Mouse (Mus musculus): ENCODE measurements around the gene Arrb2. TPM values are rescaled to one million over a fixed set of nuclear protein-coding genes. Genes with fewer than 3 reads are reported as not detected.

The Arrb2 gene
- polyA plus RNA-seq, 1 experiment from 2014 or later = 13.0 TPM

DNA sequence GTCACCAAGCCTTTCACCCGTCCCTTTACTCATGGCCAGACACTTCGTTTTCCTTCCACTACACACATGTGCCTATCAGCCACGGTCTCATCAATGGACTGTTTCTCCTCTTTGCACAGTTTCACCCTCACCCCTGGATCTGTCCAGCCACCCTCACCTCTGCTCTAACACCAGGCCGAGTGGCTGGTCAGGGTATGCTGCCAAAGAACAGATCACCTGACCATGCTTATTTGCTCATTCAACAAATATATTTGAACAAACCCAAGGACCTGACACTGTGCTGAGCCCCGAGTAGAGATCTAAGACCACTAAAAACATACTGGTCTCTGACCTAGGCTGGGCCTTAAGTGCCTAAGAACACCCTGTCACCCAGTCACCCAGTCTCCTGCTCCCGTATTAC is 12.2 kb downstream of the Arrb2 start:
- Histone ChIP-seq H3K4me2 (no peak overlapping the region), H3K36me3 (peaks cover 19% of the 10 kb centered on the region), H3K4me3 (replicated peaks) (no peak overlapping the region), H3K9ac (no peak overlapping the region), H3K4me1 (replicated peaks) (peaks cover 7% of the 10 kb centered on the region), H3K9me3 (replicated peaks) (no peaks in the 10 kb centered on the region), H3K27me3 (no peaks in the 10 kb centered on the region), H3K27ac (no peak overlapping the region)
- no peak for DNase-seq
- ATAC-seq (ENCODE audit: low read depth) = peak; percentile 69
- 55% methylated on average over 6 of the region's 6 CpGs for WGBS (ENCODE audit: insufficient replicate concordance)

DNA sequence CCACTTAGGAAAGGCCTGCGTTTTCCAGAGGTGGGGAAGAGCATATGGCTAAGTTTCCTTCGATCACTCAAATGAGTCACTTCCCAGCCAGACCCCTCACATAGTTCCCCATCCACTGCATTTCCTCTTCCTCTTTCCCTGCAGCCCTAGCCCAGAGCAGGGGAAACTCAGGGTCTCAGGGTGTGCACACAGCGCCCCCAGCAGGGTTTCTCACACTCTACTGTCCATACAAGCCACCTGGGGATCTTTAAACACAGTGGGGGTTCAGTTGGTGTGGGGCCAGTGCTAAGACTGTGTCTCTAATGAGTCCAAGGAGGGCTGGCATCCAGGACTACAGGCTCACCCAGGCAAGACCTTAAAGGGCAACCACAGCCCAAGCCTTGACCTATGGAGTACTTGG is 14.3 kb downstream of the Arrb2 start:
- Histone ChIP-seq H3K4me3 (replicated peaks) (no peak overlapping the region), H3K27me3 (no peaks in the 10 kb centered on the region), H3K4me1 (replicated peaks) (peaks cover 13% of the 10 kb centered on the region), H3K36me3 (peaks cover 3% of the 10 kb centered on the region; the same call in 1 of the 2 replicates), H3K4me2 (no peak overlapping the region), H3K9me3 (replicated peaks) (no peaks in the 10 kb centered on the region), H3K9ac (no peak overlapping the region), H3K27ac (peak overlapping the region; percentile 39)
- 12% methylated on average over 3 of the region's 3 CpGs for WGBS (ENCODE audit: insufficient replicate concordance)
- ATAC-seq (ENCODE audit: low read depth) = no peak
- DNase-seq = no peak

DNA sequence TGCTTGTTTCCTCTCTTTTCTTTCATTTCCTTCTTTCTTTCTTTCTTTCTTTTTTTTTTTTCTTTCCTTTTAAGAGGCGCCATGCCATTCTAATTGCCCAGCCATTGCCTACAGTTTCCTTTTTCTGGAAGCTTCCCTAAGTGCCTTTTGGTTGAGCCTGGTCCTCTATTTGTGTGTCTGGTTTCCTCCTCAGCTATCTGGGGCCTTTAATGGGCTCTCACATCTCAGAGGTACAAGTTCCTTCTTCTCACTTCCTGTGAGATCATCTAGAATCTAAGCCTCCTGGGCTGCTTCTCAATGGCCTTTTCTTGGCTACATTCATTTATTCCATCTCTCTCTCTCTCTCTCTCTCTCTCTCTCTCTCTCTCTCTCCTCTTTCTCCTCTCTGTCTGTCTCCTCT is 14.9 kb downstream of the Arrb2 start:
- H3K9ac ChIP-seq = no peak overlapping the region
- no peak overlapping the region for H3K4me2 ChIP-seq
- DNase-seq = no peak
- H3K4me1 ChIP-seq (replicated peaks) = peaks cover 16% of the 10 kb centered on the region
- no peaks in the 10 kb centered on the region for H3K9me3 ChIP-seq (replicated peaks)
- no peak for ATAC-seq (ENCODE audit: low read depth)
- WGBS (ENCODE audit: insufficient replicate concordance) = 12% methylated on average over 1 of the region's 1 CpGs
- no peaks in the 10 kb centered on the region for H3K27me3 ChIP-seq
- H3K27ac ChIP-seq = no peak overlapping the region
- H3K36me3 ChIP-seq = no peaks in the 10 kb centered on the region
- no peak overlapping the region for H3K4me3 ChIP-seq (replicated peaks)

DNA sequence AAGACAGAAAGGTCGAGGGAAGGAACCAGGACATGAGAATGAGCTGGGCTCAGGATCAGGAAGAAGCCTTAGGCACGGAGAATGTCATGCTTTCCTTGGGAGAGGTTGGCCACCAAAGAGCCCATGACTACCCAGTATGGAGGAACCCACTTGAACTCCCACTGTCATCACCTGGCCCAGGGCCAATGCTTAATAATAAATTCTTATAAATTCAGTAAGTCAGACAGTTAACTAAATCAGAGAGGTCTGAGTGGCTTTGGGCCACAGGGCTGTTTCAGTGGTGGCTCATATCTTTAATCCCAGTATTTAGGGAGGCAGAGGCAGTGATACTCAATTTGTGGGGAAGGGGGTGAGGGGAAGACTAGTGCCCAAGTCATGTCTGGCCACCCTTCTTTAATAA is 18.5 kb downstream of the Arrb2 start:
- Histone ChIP-seq H3K4me3 (replicated peaks) (no peak overlapping the region), H3K27me3 (no peaks in the 10 kb centered on the region), H3K9ac (no peak overlapping the region), H3K4me2 (peak overlapping the region; percentile 84), H3K4me1 (replicated peaks) (peaks cover 31% of the 10 kb centered on the region), H3K36me3 (peaks cover 4% of the 10 kb centered on the region), H3K27ac (no peak overlapping the region), H3K9me3 (replicated peaks) (no peaks in the 10 kb centered on the region)
- WGBS (ENCODE audit: insufficient replicate concordance) = 76% methylated on average over 2 of the region's 2 CpGs
- ATAC-seq (ENCODE audit: low read depth) = no peak
- DNase-seq = no peak

DNA sequence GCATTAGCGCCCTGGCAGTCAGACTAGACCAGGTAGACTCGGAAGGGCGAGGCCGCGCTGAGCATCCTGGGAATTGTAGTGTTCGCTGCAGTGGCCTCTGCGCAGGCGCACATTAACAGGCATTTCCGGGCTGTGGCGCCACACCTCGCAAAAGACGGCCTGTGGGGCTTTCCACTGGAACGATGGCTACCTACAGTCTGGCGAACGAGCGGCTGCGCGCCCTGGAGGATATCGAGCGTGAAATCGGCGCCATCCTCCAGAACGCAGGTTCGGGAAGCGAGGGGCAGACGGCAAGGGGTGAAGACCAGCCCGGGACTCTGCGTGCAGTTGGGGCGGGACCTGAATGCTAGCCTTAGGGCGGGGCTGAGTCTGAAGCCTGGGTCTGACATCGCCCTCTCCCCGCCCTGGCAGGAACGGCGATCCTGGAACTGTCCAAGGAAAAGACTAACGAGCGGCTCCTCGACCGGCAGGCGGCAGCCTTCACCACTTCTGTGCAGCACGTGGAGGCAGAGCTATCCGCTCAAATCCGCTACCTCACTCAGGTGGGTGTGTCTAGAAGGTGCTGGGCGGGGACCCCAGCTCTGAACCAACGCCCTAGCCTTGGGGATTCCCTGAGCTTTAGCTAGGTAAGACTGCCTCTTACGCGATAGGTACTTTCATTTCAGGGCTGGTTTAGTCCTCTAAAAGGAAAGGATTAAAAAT is 19.5 kb downstream of the Arrb2 start, which contains the start of gene Med11:
Gene Med11 (plus strand): TSS at position 123 of the 702 bp plus-strand sequence.
- peaks cover 4% of the 10 kb centered on the region for H3K36me3 ChIP-seq
- peak within 1 kb of the TSS; percentile 77 for H3K9ac ChIP-seq
- peak within 1 kb of the TSS; percentile 84 for H3K4me2 ChIP-seq
- DNase-seq (peak; percentile 96), ATAC-seq (ENCODE audit: low read depth) (peak; percentile 96)
- H3K4me3 ChIP-seq (replicated peaks) = peak within 1 kb of the TSS; percentile 69
- under 1% methylated on average over 46 of the region's 46 CpGs for WGBS (ENCODE audit: insufficient replicate concordance)
- peaks cover 25% of the 10 kb centered on the region for H3K4me1 ChIP-seq (replicated peaks)
- H3K9me3 ChIP-seq (replicated peaks) = no peaks in the 10 kb centered on the region
- no peaks in the 10 kb centered on the region for H3K27me3 ChIP-seq
- peak within 1 kb of the TSS; percentile 87 for H3K27ac ChIP-seq

DNA sequence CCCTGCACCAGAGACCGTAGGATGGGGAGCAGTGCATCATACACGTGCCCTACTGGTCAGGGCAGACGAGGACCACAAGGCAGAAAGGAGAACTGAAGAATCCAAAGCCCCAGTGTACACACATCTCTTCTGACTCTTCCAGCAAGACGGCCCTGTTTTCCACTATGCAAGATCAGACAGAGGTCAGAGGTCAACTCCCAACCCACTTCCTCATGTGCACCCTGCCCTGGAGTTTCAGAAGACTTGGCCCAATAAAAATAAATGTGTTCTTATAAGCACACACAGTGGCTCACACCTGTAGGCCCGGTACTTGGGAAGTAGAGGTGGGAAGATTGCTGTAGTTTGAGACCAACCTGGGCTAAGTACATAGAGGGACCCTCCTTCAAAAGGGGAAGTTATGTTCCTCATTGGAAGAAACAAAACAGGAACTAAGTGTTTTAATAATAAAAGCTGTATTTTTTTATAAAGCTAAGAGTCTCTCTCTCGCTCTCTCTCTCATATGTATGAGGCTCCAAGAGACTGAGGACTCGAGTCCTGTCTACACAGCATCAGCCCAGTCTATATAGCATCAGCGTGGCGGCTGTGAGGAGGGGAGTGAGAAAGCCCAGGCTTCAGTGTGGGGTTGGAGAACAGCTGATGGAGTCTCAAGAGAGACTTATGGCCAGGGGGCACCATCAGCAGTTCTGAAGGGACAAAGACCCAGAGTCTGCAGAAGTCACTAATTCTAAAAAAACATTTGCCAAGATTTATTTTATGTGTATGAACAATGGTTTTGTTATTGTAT is 21.0 kb downstream of the Arrb2 start:
- no peak for ATAC-seq (ENCODE audit: low read depth)
- Histone ChIP-seq H3K4me1 (replicated peaks) (peaks cover 24% of the 10 kb centered on the region), H3K9me3 (replicated peaks) (no peaks in the 10 kb centered on the region), H3K27ac (peak overlapping the region; percentile 45; the same call in 1 of the 2 replicates), H3K9ac (no peak overlapping the region), H3K4me2 (peak overlapping the region; percentile 84; the same call in 1 of the 2 replicates), H3K4me3 (replicated peaks) (no peak overlapping the region; the same call in 1 of the 2 replicates), H3K27me3 (peaks cover 6% of the 10 kb centered on the region), H3K36me3 (peaks cover 4% of the 10 kb centered on the region)
- no peak for DNase-seq
- 69% methylated on average over 9 of the region's 9 CpGs for WGBS (ENCODE audit: insufficient replicate concordance)

DNA sequence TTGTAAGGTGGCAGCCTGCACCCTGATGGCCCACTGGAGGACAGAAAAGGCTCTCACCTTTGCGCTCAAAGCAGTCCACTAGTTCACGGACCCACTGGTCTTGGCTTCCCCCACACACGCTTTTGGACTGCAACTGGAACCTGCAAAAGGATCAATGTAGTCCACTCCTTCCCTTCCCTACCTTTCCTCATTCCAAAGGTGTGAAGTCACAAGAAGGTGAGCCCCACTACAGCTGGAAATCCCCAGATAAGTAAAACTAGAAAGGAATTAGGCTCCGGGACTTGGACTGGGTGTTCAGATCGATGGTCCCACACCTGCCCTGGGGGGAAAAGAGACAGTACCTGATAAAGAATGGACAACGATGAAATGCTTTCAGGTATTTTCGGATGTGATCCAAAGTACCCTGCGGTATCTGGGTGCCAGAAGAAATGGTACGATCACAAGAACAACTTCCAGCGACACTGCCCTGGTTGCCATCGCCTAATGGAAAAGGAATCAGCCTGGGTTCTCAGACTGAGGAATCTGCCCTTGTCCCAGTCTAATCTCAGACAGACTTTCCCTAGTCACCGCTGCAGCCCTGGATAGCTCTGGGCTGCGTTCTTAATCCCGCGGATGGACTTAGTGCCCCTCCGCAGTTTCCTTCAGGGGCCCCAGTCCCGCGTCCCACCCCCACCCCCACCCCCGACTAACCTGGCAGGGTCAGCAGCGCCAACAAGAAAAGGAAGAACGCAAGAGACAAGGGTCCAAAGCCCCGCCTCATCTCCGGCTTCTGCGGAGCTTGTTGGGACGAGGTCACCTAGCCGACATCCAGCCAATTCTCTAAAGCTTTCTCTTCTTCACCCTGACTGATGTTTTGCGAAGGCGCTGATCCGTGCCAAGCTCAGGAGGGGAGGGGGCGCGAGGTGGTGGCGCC is 26.5 kb downstream of the Arrb2 start, which contains the start of gene Zmynd15:
Gene Zmynd15 (plus strand): TSS at position 746 of the 913 bp plus-strand sequence.
- H3K4me1 ChIP-seq (replicated peaks) = peaks cover 13% of the 10 kb centered on the region; the same call in 1 of the 2 replicates
- peaks cover 60% of the 10 kb centered on the region for H3K27me3 ChIP-seq
- H3K36me3 ChIP-seq = no peaks in the 10 kb centered on the region
- peak within 1 kb of the TSS; percentile 43; the same call in 1 of the 2 replicates for H3K9ac ChIP-seq
- peak within 1 kb of the TSS; percentile 59 for H3K4me3 ChIP-seq (replicated peaks)
- H3K4me2 ChIP-seq = peak within 1 kb of the TSS; percentile 72
- H3K9me3 ChIP-seq (replicated peaks) = no peaks in the 10 kb centered on the region
- H3K27ac ChIP-seq = no peak within 1 kb of the TSS
- WGBS (ENCODE audit: insufficient replicate concordance) = 16% methylated on average over 32 of the region's 32 CpGs
- DNase-seq (no peak), ATAC-seq (ENCODE audit: low read depth) (no peak)

DNA sequence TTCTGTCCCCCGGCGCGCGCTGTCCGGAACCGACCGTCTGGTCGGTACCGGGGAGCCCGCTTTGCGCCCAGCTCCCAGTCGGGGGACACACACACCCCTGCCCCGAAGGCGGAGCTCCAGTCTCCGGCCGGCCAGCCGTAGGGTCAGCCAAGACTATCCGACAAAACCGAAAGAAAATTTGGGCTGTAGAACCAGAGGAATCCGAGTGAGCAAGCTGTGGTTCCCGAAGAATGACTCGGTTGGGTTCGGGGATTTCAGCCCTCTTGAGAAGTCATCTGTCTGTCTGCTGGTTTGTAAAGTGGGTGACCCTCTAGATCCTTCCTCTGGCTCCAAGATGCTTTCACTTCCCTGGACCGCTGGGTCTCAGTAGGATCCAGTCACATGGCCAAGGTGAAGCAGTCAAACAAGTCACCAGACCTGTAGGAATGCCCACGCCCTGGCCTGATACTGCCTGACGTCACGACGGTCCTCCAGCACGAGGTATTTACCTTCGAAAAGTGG is 27.2 kb downstream of the Arrb2 start, which contains the start of gene Cxcl16:
Gene Cxcl16 (minus strand): TSS at position 384 of the 501 bp plus-strand sequence.
- peak within 1 kb of the TSS; percentile 43; the same call in 1 of the 2 replicates for H3K9ac ChIP-seq
- H3K36me3 ChIP-seq = no peaks in the 10 kb centered on the region
- DNase-seq = no peak
- 3% methylated on average over 30 of the region's 30 CpGs for WGBS (ENCODE audit: insufficient replicate concordance)
- no peak within 1 kb of the TSS for H3K27ac ChIP-seq
- no peaks in the 10 kb centered on the region for H3K9me3 ChIP-seq (replicated peaks)
- peak within 1 kb of the TSS; percentile 72 for H3K4me2 ChIP-seq
- no peak for ATAC-seq (ENCODE audit: low read depth)
- peak within 1 kb of the TSS; percentile 59 for H3K4me3 ChIP-seq (replicated peaks)
- H3K4me1 ChIP-seq (replicated peaks) = 0 out of 2 replicates have a peak, but pooled peaks cover 13% of the 10 kb centered on the region
- H3K27me3 ChIP-seq = peaks cover 67% of the 10 kb centered on the region

DNA sequence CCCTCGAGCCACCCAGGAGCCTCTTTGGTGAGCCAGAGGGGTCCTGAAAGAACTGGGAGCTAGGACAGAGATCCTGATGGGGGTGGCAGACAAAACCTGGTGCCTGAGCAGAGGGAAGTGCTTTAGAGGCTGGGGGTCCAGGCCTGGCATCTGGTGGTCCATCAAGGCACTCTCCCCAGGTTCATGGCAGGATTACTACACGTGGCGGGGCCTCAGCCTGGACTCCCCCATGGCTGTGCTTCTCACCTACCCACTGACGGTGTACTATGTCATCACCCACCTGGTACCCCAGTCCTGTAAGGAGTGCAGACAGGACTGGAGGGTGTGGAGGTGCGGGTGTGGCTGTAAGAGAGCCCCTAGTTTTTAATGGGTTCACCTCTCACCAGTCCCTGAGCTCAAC is 31.5 kb downstream of the Arrb2 start:
- no peak overlapping the region for H3K4me2 ChIP-seq
- no peaks in the 10 kb centered on the region for H3K36me3 ChIP-seq
- H3K4me1 ChIP-seq (replicated peaks) = peaks cover 13% of the 10 kb centered on the region; the same call in 1 of the 2 replicates
- no peaks in the 10 kb centered on the region for H3K9me3 ChIP-seq (replicated peaks)
- H3K4me3 ChIP-seq (replicated peaks) = no peak overlapping the region
- ATAC-seq (ENCODE audit: low read depth) (no peak), DNase-seq (no peak)
- H3K27me3 ChIP-seq = peaks cover 87% of the 10 kb centered on the region
- WGBS (ENCODE audit: insufficient replicate concordance) = 64% methylated on average over 5 of the region's 5 CpGs
- no peak overlapping the region for H3K9ac ChIP-seq
- H3K27ac ChIP-seq = no peak overlapping the region

DNA sequence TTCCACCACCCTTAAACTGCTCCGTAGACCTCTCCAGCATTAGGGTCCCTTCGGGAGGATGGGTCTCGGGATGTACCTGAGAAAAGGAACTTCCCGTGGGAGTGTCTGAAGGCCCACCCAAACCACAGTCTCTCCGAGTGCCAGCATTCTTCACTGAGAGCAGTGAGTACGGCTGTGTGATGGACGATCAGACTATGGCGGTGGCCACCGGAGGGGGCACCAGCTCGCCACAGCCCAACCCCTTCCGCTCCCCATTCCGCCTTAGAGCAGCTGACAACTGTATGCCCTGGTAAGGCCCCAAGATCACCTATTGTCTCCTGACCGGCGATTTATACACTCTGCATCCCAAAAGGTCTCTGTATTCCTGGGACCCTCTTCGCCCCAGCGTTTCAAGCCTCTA is 32.8 kb downstream of the Arrb2 start:
- H3K9me3 ChIP-seq (replicated peaks) = no peaks in the 10 kb centered on the region
- DNase-seq (no peak), ATAC-seq (ENCODE audit: low read depth) (no peak)
- no peak overlapping the region for H3K27ac ChIP-seq
- H3K4me1 ChIP-seq (replicated peaks) = peaks cover 5% of the 10 kb centered on the region; the same call in 1 of the 2 replicates
- H3K4me3 ChIP-seq (replicated peaks) = no peak overlapping the region
- 25% methylated on average over 16 of the region's 16 CpGs for WGBS (ENCODE audit: insufficient replicate concordance)
- no peaks in the 10 kb centered on the region for H3K36me3 ChIP-seq
- no peak overlapping the region for H3K9ac ChIP-seq
- peak overlapping the region; percentile 46 for H3K4me2 ChIP-seq
- H3K27me3 ChIP-seq = peaks cover 75% of the 10 kb centered on the region

Data from liver, embryonic 13.5 days (tissue).